Mouse (Mus musculus) heart, postnatal 0 days (tissue): ENCODE data around the gene Spib. TPM values are rescaled to one million over a fixed set of nuclear protein-coding genes. Genes with fewer than 3 reads are reported as not detected.

Source experiments
- ATAC-seq: fragments of 200-750 bp; cut with Nextera tagmentation; 2 replicates; pipeline ENCODE4 v1.8.0; 2017; ENCODE audit warnings: low read depth, moderate number of reproducible peaks, moderate library complexity; ENCODE audit not compliant: insufficient read depth
- DNase-seq: peaks from one replicate; pipeline ENCODE4 v3.0.0-alpha.2; 2016; ENCODE audit warnings: low spot score
- H3K27ac ChIP-seq: fragments of 300-500 bp; sonication (generic); 2 replicates; pipeline ENCODE4 v1.5.1; 2014; ENCODE audit warnings: low read depth, mild to moderate bottlenecking
- H3K27me3 ChIP-seq: fragments of 300-500 bp; sonication (generic); 2 replicates; pipeline ENCODE4 v1.6.1; 2014; ENCODE audit warnings: low read length, mixed read lengths; ENCODE audit not compliant: control insufficient read depth, insufficient read depth
- H3K36me3 ChIP-seq: fragments of 300-500 bp; sonication (generic); replicated peaks from 2 replicates; pipeline ENCODE4 v1.6.1; 2014; ENCODE audit warnings: low read length, mixed read lengths; ENCODE audit not compliant: control insufficient read depth, insufficient read depth
- H3K4me1 ChIP-seq: fragments of 300-500 bp; sonication (generic); 2 replicates; pipeline ENCODE4 v1.6.1; 2014; ENCODE audit warnings: antibody characterized with exemption; ENCODE audit not compliant: control insufficient read depth, insufficient read depth
- H3K4me2 ChIP-seq: fragments of 300-500 bp; sonication (generic); 2 replicates; pipeline ENCODE4 v1.6.1; 2014; ENCODE audit warnings: low read depth, mild to moderate bottlenecking, low read length, moderate library complexity
- H3K4me3 ChIP-seq: fragments of 300-500 bp; sonication (generic); 2 replicates; pipeline ENCODE4 v1.5.1; 2014; ENCODE audit warnings: low read depth, low read length
- H3K9ac ChIP-seq: fragments of 300-500 bp; sonication (generic); replicated peaks from 2 replicates; pipeline ENCODE4 v1.6.1; 2014; ENCODE audit warnings: low read depth, low read length, mixed read lengths
- H3K9me3 ChIP-seq: fragments of 300-500 bp; sonication (generic); replicated peaks from 2 replicates; pipeline ENCODE4 v1.6.1; 2016; ENCODE audit warnings: low read length; ENCODE audit not compliant: control insufficient read depth
- CTCF ChIP-seq: IDR thresholded peaks from 2 replicates; pipeline ENCODE4 v1.5.1; 2016; ENCODE audit warnings: antibody characterized with exemption, control low read depth, low read depth
- EP300 ChIP-seq: IDR thresholded peaks from 2 replicates; pipeline ENCODE4 v1.6.1; 2016; ENCODE audit warnings: antibody characterized with exemption, low read depth
- WGBS: fragments of 180-500 bp; shearing (Covaris S2); extraction: QIAGEN DNeasy Blood & Tissue Kit; methylation state at CpG from one replicate; pipeline ENCODE4 v1.1.7; 2014; 5-methylcytosine and 5-hydroxymethylcytosine counted together
- polyA plus RNA-seq: library from polyadenylated mRNA; unstranded; fragments of >200 nt; fragmentation: Nextera tagmentation; extraction: Ambion mirVana; gene quantifications from 2 replicates; pipeline ENCODE4 v1.2.1, GENCODE M21; 2015
- total RNA-seq: library from RNA; depleted of rRNA; stranded (reverse); fragments of >200 nt; gene quantifications from 2 replicates; pipeline ENCODE4 v1.2.3, GENCODE M21; 2014; ENCODE audit warnings: low replicate concordance

Spib gene
- total and polyA plus RNA-seq, 2 experiments from 2014 or later = 0.11 to 2.6 TPM

- peak; percentile 46 for DNase-seq
These were observed 7.4 kb downstream of the Spib start, which contains the start of gene Mybpc2 for GRCm38 (mm10) chr7:44524502-44524901. Gene Mybpc2 (minus strand): TSS chr7:44524656.

GRCm38 (mm10) chr7:44523056-44523455 is 8.8 kb downstream of the Spib start:
- Histone ChIP-seq H3K9ac (no peak overlapping the region), H3K27ac (no peak overlapping the region), H3K36me3 (no peaks in the 10 kb centered on the region), H3K27me3 (peaks cover 19% of the 10 kb centered on the region), H3K4me1 (peaks cover 18% of the 10 kb centered on the region), H3K9me3 (no peaks in the 10 kb centered on the region), H3K4me3 (no peak overlapping the region), H3K4me2 (no peak overlapping the region)
- no peak for ATAC-seq
- TF ChIP-seq EP300 (no peak), CTCF (no peak)
- no peak for DNase-seq
- 65% methylated on average over 2 of the region's 2 CpGs for WGBS

More at GRCm38 (mm10) chr7:44524502-44524901, 7.4 kb downstream of the Spib start, which contains the start of gene Mybpc2:
- Histone ChIP-seq H3K4me2 (peak within 1 kb of the TSS; percentile 48), H3K9me3 (no peaks in the 10 kb centered on the region), H3K36me3 (no peaks in the 10 kb centered on the region), H3K4me1 (peaks cover 22% of the 10 kb centered on the region), H3K27me3 (peaks cover 19% of the 10 kb centered on the region), H3K27ac (peak within 1 kb of the TSS; percentile 74), H3K4me3 (peak within 1 kb of the TSS; percentile 25), H3K9ac (peak within 1 kb of the TSS; percentile 18)
- TF ChIP-seq CTCF = no peak
- no peak for TF ChIP-seq EP300
- peak; percentile 54 for ATAC-seq
- 29% methylated on average over 12 of the region's 12 CpGs for WGBS

- TF ChIP-seq EP300 (no peak), CTCF (peak; percentile 67)
- peaks cover 15% of the 10 kb centered on the region for H3K4me1 ChIP-seq
- ATAC-seq (0 out of 2 replicates have a peak, but pooled peaks have one; percentile 40), DNase-seq (no peak)
- H3K9me3 ChIP-seq = no peaks in the 10 kb centered on the region
- H3K4me2 ChIP-seq = 0 out of 2 replicates have a peak overlapping the region, but pooled peaks have one; percentile 2
- no peak overlapping the region for H3K27ac ChIP-seq
- under 1% methylated on average over 20 of the region's 20 CpGs for WGBS
- no peak overlapping the region for H3K4me3 ChIP-seq
- no peak overlapping the region for H3K9ac ChIP-seq
- H3K36me3 ChIP-seq = no peaks in the 10 kb centered on the region
- H3K27me3 ChIP-seq = peaks cover 19% of the 10 kb centered on the region
These were observed 10.2 kb downstream of the Spib start for GRCm38 (mm10) chr7:44521710-44522109.

DNA sequence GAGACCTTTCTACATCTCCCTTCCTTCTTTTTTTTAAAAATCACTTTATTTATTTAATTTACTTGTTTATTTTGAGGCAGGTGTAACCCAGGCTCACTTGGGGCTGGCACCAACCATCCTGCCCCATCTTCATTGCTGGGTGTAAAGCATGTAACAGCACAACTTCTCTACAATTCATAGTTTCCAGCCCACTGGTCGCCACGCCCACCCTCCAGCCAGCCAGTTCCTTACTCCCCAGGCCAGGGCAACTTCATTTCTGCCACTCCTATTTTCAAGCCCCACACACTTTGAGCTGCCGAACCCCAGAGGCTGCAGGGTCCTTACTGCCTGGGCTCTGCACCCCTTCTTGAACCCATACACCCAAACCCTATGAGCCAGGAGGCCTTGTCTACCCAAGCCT is 10.9 kb downstream of the Spib start:
- DNase-seq = no peak

DNA sequence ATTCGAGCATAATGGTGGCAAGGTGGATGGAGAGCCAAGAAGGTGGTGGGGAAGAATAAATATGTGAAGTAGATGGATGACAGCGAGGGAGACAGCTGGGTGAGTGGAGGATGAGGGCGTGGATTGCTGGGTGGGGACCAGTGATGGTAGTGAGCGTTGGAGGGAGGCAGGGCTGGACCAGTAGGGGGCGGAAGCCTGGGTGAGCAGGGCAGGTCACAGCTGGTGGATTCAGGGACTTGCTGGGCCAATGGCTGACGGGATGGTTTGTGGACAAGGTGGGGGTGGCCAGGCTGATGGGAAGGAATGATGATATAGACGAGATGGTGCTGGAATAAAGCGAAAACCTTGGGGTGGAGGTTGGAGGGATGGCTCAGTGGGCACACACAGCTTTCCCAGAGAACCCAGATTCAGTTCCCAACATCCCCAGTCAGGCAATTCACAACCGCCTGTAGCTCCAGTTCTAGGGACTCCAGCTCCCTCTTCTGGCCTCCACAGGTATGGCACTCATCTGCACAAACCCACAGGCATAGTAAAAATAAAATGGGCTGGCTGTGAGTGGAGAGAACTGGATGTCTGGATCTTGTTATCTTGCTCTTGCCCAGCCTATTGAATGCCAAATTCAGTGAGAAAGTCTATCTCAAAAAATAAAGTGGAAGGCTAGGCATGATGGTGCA is 12.5 kb downstream of the Spib start:
- Histone ChIP-seq H3K4me3 (no peak overlapping the region), H3K9ac (no peak overlapping the region), H3K27ac (no peak overlapping the region), H3K27me3 (peaks cover 19% of the 10 kb centered on the region), H3K4me2 (no peak overlapping the region), H3K36me3 (no peaks in the 10 kb centered on the region), H3K4me1 (peaks cover 3% of the 10 kb centered on the region; the same call in 1 of the 2 replicates), H3K9me3 (no peaks in the 10 kb centered on the region)
- no peak for DNase-seq
- 0 out of 2 replicates have a peak, but pooled peaks have one; percentile 8 for ATAC-seq
- no peak for TF ChIP-seq CTCF
- TF ChIP-seq EP300 = no peak
- 62% methylated on average over 9 of the region's 9 CpGs for WGBS

More for the DNA sequence above, 10.9 kb downstream of the Spib start:
- Histone ChIP-seq H3K4me2 (no peak overlapping the region), H3K4me3 (no peak overlapping the region), H3K27me3 (peaks cover 19% of the 10 kb centered on the region), H3K9ac (no peak overlapping the region), H3K36me3 (no peaks in the 10 kb centered on the region), H3K27ac (no peak overlapping the region), H3K9me3 (no peaks in the 10 kb centered on the region), H3K4me1 (peaks cover 15% of the 10 kb centered on the region)
- TF ChIP-seq CTCF = no peak
- TF ChIP-seq EP300 = no peak
- WGBS = 58% methylated on average over 3 of the region's 3 CpGs
- ATAC-seq = no peak
